ENCODE assay signal across 18 mouse cellular contexts in the genomic region with DNA sequence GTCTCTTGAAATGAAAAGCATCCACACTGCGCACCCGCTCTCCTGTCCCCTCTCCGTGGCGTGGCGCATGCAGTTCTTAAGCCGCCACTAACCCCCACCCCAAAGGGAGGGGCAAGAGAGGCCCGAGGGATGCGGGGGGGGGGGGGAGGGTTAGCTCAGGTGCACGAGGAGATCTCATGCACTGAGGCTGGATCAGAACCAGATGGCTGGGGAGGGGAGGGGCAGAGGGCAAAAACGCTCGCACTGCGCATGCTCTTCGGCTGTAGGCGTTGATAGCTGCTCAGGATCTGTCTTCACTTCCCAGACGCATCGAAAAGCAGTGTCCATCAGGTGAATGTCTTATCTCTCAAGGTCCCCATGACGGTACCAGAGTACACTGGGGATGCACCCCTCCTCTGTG. TPM values are rescaled to one million over a fixed set of nuclear protein-coding genes. Genes with fewer than 3 reads are reported as not detected.
DNase-seq lines count a peak whose midpoint lies in the region; ATAC-seq and TF ChIP-seq lines count a peak whose summit lies in the region.
"Had no signal": no experiment of that assay in that cellular context is flagged by ENCODE, and none has a peak within 500 bp of the region (broad histone marks: within the 10 kb centered on the region; RNA-seq: fewer than 3 reads in every experiment).

A gene (plus strand): TSS at position 195 of the 400 bp plus-strand sequence.

- 0 out of 2 replicates have a peak, but pooled peaks cover 4% of the 10 kb centered on the region for H3K27me3 ChIP-seq in heart, embryonic 15.5 days
- no peaks in the 10 kb centered on the region for H3K27me3 ChIP-seq in heart, adult 2 months (ENCODE audit: control insufficient read depth, insufficient read depth, low read length)
- H3K27me3 ChIP-seq in midbrain, embryonic 15.5 days (replicated peaks), result no peaks in the 10 kb centered on the region
- no peaks in the 10 kb centered on the region for H3K27me3 ChIP-seq in midbrain, embryonic 13.5 days
- H3K27me3 ChIP-seq in limb, embryonic 12.5 days, result no peaks in the 10 kb centered on the region
- H3K27me3 ChIP-seq: liver, embryonic 13.5 days had no signal

- no peak within 1 kb of the TSS for H3K9ac ChIP-seq in heart, embryonic 15.5 days
- no peak within 1 kb of the TSS for H3K9ac ChIP-seq in heart, adult 2 months (ENCODE audit: low read depth, low read length)
- no peak within 1 kb of the TSS for H3K9ac ChIP-seq in midbrain, embryonic 15.5 days
- no peak within 1 kb of the TSS for H3K9ac ChIP-seq in midbrain, embryonic 13.5 days (replicated peaks)
- no peak within 1 kb of the TSS for H3K9ac ChIP-seq in limb, embryonic 12.5 days (replicated peaks)
- H3K9ac ChIP-seq: liver, embryonic 13.5 days had no signal

- TF ChIP-seq CTCF in heart, adult 2 months (IDR thresholded peaks at IDR 0.05), result no peak

- TF ChIP-seq POLR2A in heart, adult 2 months (IDR thresholded peaks at IDR 0.05; ENCODE audit: insufficient read depth, low read depth, low read length), result no peak

- no peaks in the 10 kb centered on the region for H3K79me2 ChIP-seq in heart, adult 2 months (replicated peaks; ENCODE audit: control insufficient read depth, insufficient read depth, low read length)

- peak; percentile 46 to 53 for DNase-seq in cerebellum, postnatal 10 days
- DNase-seq in cerebellum, postnatal 36 days, result no peak
- DNase-seq in heart, adult 2 months, result no peak
- no peak for DNase-seq in lung, postnatal 14 days
- DNase-seq: cerebellum, adult 2 months; embryo, embryonic 11 days; kidney, adult 18-20 months; kidney, postnatal 36 days; liver, embryonic 13.5 days; lung, postnatal 4 days; right cerebral cortex, postnatal 14 days; thymus, postnatal 14 days had no signal

- ATAC-seq in heart, embryonic 15.5 days (replicated peaks; ENCODE audit: insufficient number of reproducible peaks, insufficient read depth, low FRiP score, low read depth), result no peak
- 0 out of 2 replicates have a peak, but pooled peaks have one; percentile 30 for ATAC-seq in midbrain, embryonic 15.5 days (replicated peaks)
- no peak for ATAC-seq in midbrain, embryonic 13.5 days
- no peak for ATAC-seq in limb, embryonic 12.5 days (ENCODE audit: insufficient number of reproducible peaks, insufficient read depth, low FRiP score, low TSS enrichment, low read depth)
- ATAC-seq: activated CD4-positive, CD25-positive, alpha-beta regulatory T cell, adult 4 months had no signal

- peak within 1 kb of the TSS; percentile 36 for H3K4me2 ChIP-seq in heart, embryonic 15.5 days
- no peak within 1 kb of the TSS for H3K4me2 ChIP-seq in midbrain, embryonic 15.5 days
- H3K4me2 ChIP-seq in midbrain, embryonic 13.5 days (replicated peaks), result no peak within 1 kb of the TSS
- peak within 1 kb of the TSS; percentile 30 for H3K4me2 ChIP-seq in limb, embryonic 12.5 days
- H3K4me2 ChIP-seq: liver, embryonic 13.5 days had no signal

- no peaks in the 10 kb centered on the region for H3K9me3 ChIP-seq in heart, embryonic 15.5 days (replicated peaks)
- H3K9me3 ChIP-seq in midbrain, embryonic 15.5 days, result no peaks in the 10 kb centered on the region
- no peaks in the 10 kb centered on the region for H3K9me3 ChIP-seq in midbrain, embryonic 13.5 days
- no peaks in the 10 kb centered on the region for H3K9me3 ChIP-seq in limb, embryonic 12.5 days
- H3K9me3 ChIP-seq: liver, embryonic 13.5 days had no signal

- intact Hi-C loops in heart, adult 2 months (cut with DNase I), result no loop called here

- H3K36me3 ChIP-seq in heart, embryonic 15.5 days, result no peaks in the 10 kb centered on the region
- no peaks in the 10 kb centered on the region for H3K36me3 ChIP-seq in heart, adult 2 months (ENCODE audit: control insufficient read depth, insufficient read depth, low read length)
- no peaks in the 10 kb centered on the region for H3K36me3 ChIP-seq in midbrain, embryonic 15.5 days (replicated peaks)
- H3K36me3 ChIP-seq in midbrain, embryonic 13.5 days, result no peaks in the 10 kb centered on the region
- H3K36me3 ChIP-seq in limb, embryonic 12.5 days, result no peaks in the 10 kb centered on the region
- H3K36me3 ChIP-seq: liver, embryonic 13.5 days had no signal

- no peak within 1 kb of the TSS for H3K4me3 ChIP-seq in heart, embryonic 15.5 days
- no peak within 1 kb of the TSS for H3K4me3 ChIP-seq in heart, adult 2 months
- 0 out of 2 replicates have a peak within 1 kb of the TSS, but pooled peaks have one; percentile 3 for H3K4me3 ChIP-seq in midbrain, embryonic 15.5 days
- H3K4me3 ChIP-seq in midbrain, embryonic 13.5 days (replicated peaks), result no peak within 1 kb of the TSS
- no peak within 1 kb of the TSS for H3K4me3 ChIP-seq in limb, embryonic 12.5 days (replicated peaks)
- H3K4me3 ChIP-seq: liver, embryonic 13.5 days had no signal

- no peaks in the 10 kb centered on the region for H3K4me1 ChIP-seq in heart, embryonic 15.5 days (replicated peaks)
- no peaks in the 10 kb centered on the region for H3K4me1 ChIP-seq in heart, adult 2 months (ENCODE audit: control insufficient read depth, insufficient read depth, low read length)
- no peaks in the 10 kb centered on the region for H3K4me1 ChIP-seq in midbrain, embryonic 15.5 days
- H3K4me1 ChIP-seq in midbrain, embryonic 13.5 days (replicated peaks), result no peaks in the 10 kb centered on the region
- no peaks in the 10 kb centered on the region for H3K4me1 ChIP-seq in limb, embryonic 12.5 days (replicated peaks)
- H3K4me1 ChIP-seq: liver, embryonic 13.5 days had no signal

- no peak for TF ChIP-seq EP300 in heart, adult 2 months (IDR thresholded peaks at IDR 0.05; ENCODE audit: insufficient read depth, low read depth, low read length)

- H3K27ac ChIP-seq in heart, embryonic 15.5 days, result no peak within 1 kb of the TSS
- H3K27ac ChIP-seq in heart, adult 2 months, result no peak within 1 kb of the TSS
- no peak within 1 kb of the TSS for H3K27ac ChIP-seq in midbrain, embryonic 15.5 days
- no peak within 1 kb of the TSS for H3K27ac ChIP-seq in midbrain, embryonic 13.5 days
- no peak within 1 kb of the TSS for H3K27ac ChIP-seq in limb, embryonic 12.5 days
- H3K27ac ChIP-seq: liver, embryonic 13.5 days had no signal

- WGBS in heart, embryonic 15.5 days, result 57% methylated on average over 17 of the region's 17 CpGs
- 54% methylated on average over 17 of the region's 17 CpGs for WGBS in heart, adult 2 months
- 75% methylated on average over 17 of the region's 17 CpGs for WGBS in midbrain, embryonic 15.5 days
- WGBS in midbrain, embryonic 13.5 days, result 68% methylated on average over 17 of the region's 17 CpGs
- WGBS in limb, embryonic 12.5 days, result 58% methylated on average over 17 of the region's 17 CpGs

RNA-seq across cellular contexts. Expression of the gene that starts here (rescaled TPM):
- not detected in 2 replicates for polyA plus RNA-seq in heart, embryonic 15.5 days (2015; fragmentation: Nextera tagmentation; extraction: Ambion mirVana)
- not detected for total RNA-seq in heart, adult 2 months (2021)
- not detected in 2 replicates for polyA plus RNA-seq in heart, adult 2 months (2012; rRNA removed)
- polyA plus RNA-seq in midbrain, embryonic 15.5 days (2015; fragmentation: Nextera tagmentation; extraction: Ambion mirVana), result 0.14 TPM in 1 of 2 replicates, not detected in the other
- polyA plus RNA-seq in midbrain, embryonic 13.5 days (2015; fragmentation: Nextera tagmentation; extraction: Ambion mirVana), result 0.12 and 0.17 TPM in 2 replicates
- polyA plus RNA-seq in limb, embryonic 12.5 days (2016; fragmentation: Nextera tagmentation; extraction: Ambion mirVana), result 0.05 and 0.08 TPM in 2 replicates
- total RNA-seq: gastrocnemius, postnatal 4 days had no signal

Comparison
In these comparisons a context has a peak if more than half of its experiments do, and no peak if none do; other contexts are left out.
1. DNase-seq: peak in cerebellum, postnatal 10 days (2 of 2); none in cerebellum, postnatal 36 days (0 of 2), heart, adult 2 months (0 of 2) and lung, postnatal 14 days (single experiment).
2. Peak in ATAC-seq and H3K4me3 ChIP-seq in midbrain, embryonic 15.5 days; RNA of the gene not detected or under 1 TPM.
3. H3K4me2 ChIP-seq: peak in heart, embryonic 15.5 days (single experiment) and limb, embryonic 12.5 days (single experiment); none in midbrain, embryonic 15.5 days (single experiment) and midbrain, embryonic 13.5 days (single experiment).